Mouse (Mus musculus) forebrain, embryonic 16.5 days (tissue): ENCODE measurements around the gene Metrnl. TPM values are rescaled to one million over a fixed set of nuclear protein-coding genes. Genes with fewer than 3 reads are reported as not detected.
A peak's percentile ranks its signal among the peaks of the same experiment; 100 is the strongest.

Experiments
- ATAC-seq: fragments of 200-750 bp; cut with Nextera tagmentation; 2 replicates; pipeline ENCODE4 v1.8.0; 2017; ENCODE audit warnings: mild to moderate bottlenecking, moderate library complexity
- H3K27ac ChIP-seq: fragments of 300-500 bp; sonication (generic); 2 replicates; pipeline ENCODE4 v1.5.1; 2014; ENCODE audit warnings: low read length, control low read depth
- H3K27me3 ChIP-seq: fragments of 300-500 bp; sonication (generic); replicated peaks from 2 replicates; pipeline ENCODE4 v1.6.1; 2014; ENCODE audit warnings: low read length; ENCODE audit not compliant: control insufficient read depth, insufficient read depth
- H3K36me3 ChIP-seq: fragments of 300-500 bp; sonication (generic); 2 replicates; pipeline ENCODE4 v1.6.1; 2014; ENCODE audit not compliant: control insufficient read depth, insufficient read depth
- H3K4me1 ChIP-seq: fragments of 300-500 bp; sonication (generic); replicated peaks from 2 replicates; pipeline ENCODE4 v1.6.1; 2014; ENCODE audit warnings: low read length; ENCODE audit not compliant: control insufficient read depth, insufficient read depth
- H3K4me2 ChIP-seq: fragments of 300-500 bp; sonication (generic); 2 replicates; pipeline ENCODE4 v1.6.1; 2014; ENCODE audit warnings: mild to moderate bottlenecking, low read length, control low read depth
- H3K4me3 ChIP-seq: fragments of 300-500 bp; sonication (generic); replicated peaks from 2 replicates; pipeline ENCODE4 v1.5.1; 2014; ENCODE audit warnings: mild to moderate bottlenecking, low read length, control low read depth
- H3K9ac ChIP-seq: fragments of 300-500 bp; sonication (generic); replicated peaks from 2 replicates; pipeline ENCODE4 v1.6.1; 2014; ENCODE audit warnings: low read depth, low read length, control low read depth
- H3K9me3 ChIP-seq: fragments of 300-500 bp; sonication (generic); 2 replicates; pipeline ENCODE4 v1.6.1; 2016; ENCODE audit warnings: low read length; ENCODE audit not compliant: control insufficient read depth
- WGBS: fragments of 180-500 bp; shearing (Covaris S2); extraction: QIAGEN DNeasy Blood & Tissue Kit; methylation state at CpG from one replicate; pipeline ENCODE4 v1.1.7; 2014; 5-methylcytosine and 5-hydroxymethylcytosine counted together
- polyA plus RNA-seq: library from polyadenylated mRNA; unstranded; fragments of >200 nt; fragmentation: Nextera tagmentation; extraction: Ambion mirVana; gene quantifications from 2 replicates; pipeline ENCODE4 v1.2.1, GENCODE M21; 2015

The Metrnl gene
- polyA plus RNA-seq, 1 experiment from 2014 or later = 6.0 TPM

DNA sequence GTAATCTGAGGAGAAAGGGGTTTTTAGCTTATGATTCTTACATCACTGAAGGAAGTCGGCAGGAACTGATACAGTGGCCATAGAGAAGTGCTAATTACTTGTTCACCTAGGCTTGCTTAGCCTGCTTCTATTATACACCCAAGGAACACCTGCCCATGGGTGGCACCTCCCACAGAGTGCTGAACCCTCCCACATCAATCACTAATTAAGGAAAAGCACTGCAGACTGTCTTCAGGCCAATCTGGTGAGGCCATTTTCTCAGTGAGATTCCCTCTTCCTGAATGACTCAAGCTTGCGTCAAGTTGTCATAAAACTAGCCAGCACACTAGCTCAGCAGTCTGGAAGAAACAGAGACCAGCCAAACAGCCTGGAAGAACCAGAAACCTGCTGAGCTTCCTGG, 21.8 kb upstream of the Metrnl start:
- Histone ChIP-seq H3K9ac (no peak overlapping the region), H3K27ac (no peak overlapping the region), H3K4me3 (no peak overlapping the region), H3K36me3 (no peaks in the 10 kb centered on the region), H3K4me2 (no peak overlapping the region), H3K4me1 (peaks cover 4% of the 10 kb centered on the region; the same call in 1 of the 2 replicates), H3K27me3 (no peaks in the 10 kb centered on the region), H3K9me3 (no peaks in the 10 kb centered on the region)
- 75% methylated on average over 2 of the region's 2 CpGs for WGBS
- ATAC-seq = no peak

DNA sequence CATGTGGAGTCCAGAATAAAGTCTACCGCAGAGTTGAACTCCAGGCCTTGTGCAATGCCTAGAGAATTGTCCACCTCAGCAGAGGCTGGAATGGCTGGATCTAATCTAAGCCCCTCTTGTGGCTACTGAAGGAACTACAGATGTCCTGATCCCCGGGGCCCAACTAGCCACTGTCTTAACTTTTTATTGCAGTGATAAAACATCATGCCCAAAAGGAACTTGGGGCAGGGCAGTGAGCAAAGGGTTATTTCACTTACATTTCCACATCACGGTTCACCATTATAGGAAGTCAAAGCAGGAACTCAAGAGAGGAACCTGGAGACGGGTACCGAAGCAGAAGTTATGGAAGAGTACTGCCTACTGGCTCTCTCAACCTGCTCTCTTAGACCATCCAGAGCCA, 20.6 kb upstream of the Metrnl start:
- H3K4me2 ChIP-seq = no peak overlapping the region
- ATAC-seq = no peak
- H3K4me3 ChIP-seq = no peak overlapping the region
- H3K27ac ChIP-seq = no peak overlapping the region
- no peaks in the 10 kb centered on the region for H3K36me3 ChIP-seq
- WGBS = 81% methylated on average over 5 of the region's 5 CpGs
- H3K9me3 ChIP-seq = no peaks in the 10 kb centered on the region
- H3K9ac ChIP-seq = no peak overlapping the region
- no peaks in the 10 kb centered on the region for H3K27me3 ChIP-seq
- peaks cover 4% of the 10 kb centered on the region; the same call in 1 of the 2 replicates for H3K4me1 ChIP-seq

DNA sequence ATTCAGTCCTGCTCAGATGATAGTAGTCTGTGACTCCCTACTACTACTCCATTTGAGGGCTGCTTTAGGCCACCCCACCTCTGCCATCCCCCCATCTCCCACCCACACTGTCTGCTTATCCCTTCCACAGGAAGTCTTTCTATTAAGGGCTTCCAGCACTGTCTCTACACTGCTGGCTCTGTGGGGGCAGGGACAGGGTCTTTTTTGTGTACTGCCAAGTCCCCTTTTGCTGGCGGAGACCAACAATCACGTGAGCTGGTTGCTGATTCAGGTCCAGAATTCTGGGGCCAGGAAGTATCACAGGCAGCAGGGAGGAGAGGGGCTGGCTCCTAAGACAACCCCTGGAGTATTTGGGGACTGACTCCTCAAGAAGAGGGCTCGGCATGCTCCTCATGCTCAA, 18.1 kb upstream of the Metrnl start:
- no peaks in the 10 kb centered on the region for H3K36me3 ChIP-seq
- no peaks in the 10 kb centered on the region for H3K27me3 ChIP-seq
- no peak overlapping the region for H3K4me3 ChIP-seq
- H3K4me2 ChIP-seq = no peak overlapping the region
- H3K27ac ChIP-seq = no peak overlapping the region
- no peak overlapping the region for H3K9ac ChIP-seq
- peaks cover 4% of the 10 kb centered on the region; the same call in 1 of the 2 replicates for H3K4me1 ChIP-seq
- ATAC-seq = peak; percentile 49; the same call in 1 of the 2 replicates
- H3K9me3 ChIP-seq = no peaks in the 10 kb centered on the region
- WGBS = 48% methylated on average over 3 of the region's 3 CpGs

DNA sequence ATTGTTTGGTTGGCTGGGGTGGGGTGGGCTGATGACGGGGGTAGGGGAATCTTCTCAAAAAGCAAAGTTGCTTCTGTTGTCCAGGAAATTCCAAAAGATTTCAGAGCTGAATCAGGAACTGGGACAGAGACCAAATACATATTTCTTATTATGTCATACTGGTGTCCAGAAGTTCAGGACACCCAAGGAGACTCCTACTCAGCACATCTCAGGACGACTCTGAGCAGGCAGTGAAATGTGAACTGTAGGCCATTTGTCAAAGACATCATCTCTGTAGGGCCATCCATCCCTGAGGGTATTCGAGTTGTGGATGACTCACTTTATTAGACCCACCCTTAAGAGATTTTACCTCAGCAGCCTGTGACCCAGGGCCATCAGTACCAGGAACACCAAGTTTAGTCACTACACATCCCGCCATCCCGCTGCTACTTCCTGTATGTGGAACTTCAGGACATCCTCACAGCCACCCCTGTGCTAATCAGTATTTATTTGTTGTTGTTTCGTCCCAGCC, 15.8 kb upstream of the Metrnl start:
- Histone ChIP-seq H3K4me2 (no peak overlapping the region), H3K27me3 (no peaks in the 10 kb centered on the region), H3K27ac (no peak overlapping the region), H3K9ac (no peak overlapping the region), H3K4me1 (peaks cover 4% of the 10 kb centered on the region; the same call in 1 of the 2 replicates), H3K9me3 (no peaks in the 10 kb centered on the region), H3K4me3 (no peak overlapping the region), H3K36me3 (no peaks in the 10 kb centered on the region)
- WGBS = 83% methylated on average over 6 of the region's 6 CpGs
- ATAC-seq = no peak

DNA sequence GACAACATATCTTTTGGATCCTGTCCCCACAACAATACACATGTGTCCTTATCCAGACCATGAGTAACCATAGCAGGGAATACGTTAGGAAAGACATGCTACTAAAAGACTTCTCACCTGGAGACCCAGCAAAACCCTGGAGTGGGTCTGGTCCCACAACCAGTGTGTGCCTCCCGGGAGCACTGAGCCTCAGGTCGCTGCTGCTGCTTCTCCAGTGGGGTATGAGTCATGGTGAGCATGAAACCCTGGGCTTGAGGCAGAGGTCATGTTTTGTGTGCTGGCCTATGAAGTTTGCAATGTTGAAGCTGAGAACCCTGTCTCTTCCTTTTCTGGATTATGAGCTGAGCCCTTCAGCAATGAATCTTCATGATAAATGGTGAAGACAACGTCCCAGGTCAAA, 15.3 kb upstream of the Metrnl start:
- Histone ChIP-seq H3K27me3 (no peaks in the 10 kb centered on the region), H3K9ac (no peak overlapping the region), H3K27ac (no peak overlapping the region), H3K4me2 (no peak overlapping the region), H3K9me3 (no peaks in the 10 kb centered on the region), H3K4me1 (peaks cover 4% of the 10 kb centered on the region; the same call in 1 of the 2 replicates), H3K4me3 (no peak overlapping the region), H3K36me3 (no peaks in the 10 kb centered on the region)
- 85% methylated on average over 4 of the region's 4 CpGs for WGBS
- ATAC-seq = no peak

DNA sequence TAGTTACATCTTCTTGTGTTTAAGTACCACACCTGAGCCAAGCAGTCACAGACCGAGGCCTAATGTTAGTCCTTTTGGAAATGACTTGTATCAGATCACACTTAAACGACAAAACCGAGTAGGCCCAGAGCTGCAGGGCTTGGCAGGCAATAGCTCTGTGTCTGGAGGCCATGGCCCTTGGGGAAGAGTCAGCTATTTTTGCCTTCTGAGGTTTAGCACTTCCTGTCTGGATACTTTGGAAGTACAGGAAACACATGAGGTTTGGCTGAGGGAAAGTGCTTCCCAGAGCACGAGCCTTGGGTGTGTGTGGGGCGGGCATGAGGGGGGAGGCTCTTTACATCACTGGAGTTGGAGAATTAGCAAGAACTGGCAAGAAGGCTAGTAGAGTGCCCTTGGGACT, 14.7 kb upstream of the Metrnl start:
- Histone ChIP-seq H3K4me2 (no peak overlapping the region), H3K27me3 (no peaks in the 10 kb centered on the region), H3K9ac (no peak overlapping the region), H3K4me3 (no peak overlapping the region), H3K36me3 (no peaks in the 10 kb centered on the region), H3K27ac (no peak overlapping the region), H3K4me1 (peaks cover 4% of the 10 kb centered on the region; the same call in 1 of the 2 replicates), H3K9me3 (no peaks in the 10 kb centered on the region)
- 84% methylated on average over 5 of the region's 5 CpGs for WGBS
- ATAC-seq = no peak

DNA sequence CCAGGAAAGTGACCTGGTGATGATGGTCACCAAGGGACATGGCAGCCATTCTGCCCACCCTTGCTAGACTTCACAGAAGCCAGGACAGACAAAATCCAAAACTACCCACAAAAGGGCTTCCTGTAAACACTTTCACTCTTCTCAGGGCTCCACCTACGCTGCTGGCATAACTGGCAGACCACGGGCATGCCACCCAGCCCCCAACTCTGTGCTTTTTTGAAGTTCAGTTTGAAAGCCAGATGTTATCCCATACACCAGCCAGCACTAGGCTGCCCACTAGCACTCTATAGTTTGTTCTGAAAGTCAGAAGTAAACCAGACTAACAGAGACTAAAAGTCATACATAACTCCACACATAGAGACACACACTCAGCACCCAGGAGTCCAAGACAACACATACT, 13.3 kb upstream of the Metrnl start:
- H3K4me1 ChIP-seq = peaks cover 4% of the 10 kb centered on the region; the same call in 1 of the 2 replicates
- H3K36me3 ChIP-seq = no peaks in the 10 kb centered on the region
- H3K27ac ChIP-seq = no peak overlapping the region
- no peak overlapping the region for H3K9ac ChIP-seq
- H3K4me3 ChIP-seq = no peak overlapping the region
- 81% methylated on average over 2 of the region's 2 CpGs for whole genome bisulfite sequencing
- ATAC-seq = no peak
- no peaks in the 10 kb centered on the region for H3K9me3 ChIP-seq
- no peak overlapping the region for H3K4me2 ChIP-seq
- no peaks in the 10 kb centered on the region for H3K27me3 ChIP-seq

DNA sequence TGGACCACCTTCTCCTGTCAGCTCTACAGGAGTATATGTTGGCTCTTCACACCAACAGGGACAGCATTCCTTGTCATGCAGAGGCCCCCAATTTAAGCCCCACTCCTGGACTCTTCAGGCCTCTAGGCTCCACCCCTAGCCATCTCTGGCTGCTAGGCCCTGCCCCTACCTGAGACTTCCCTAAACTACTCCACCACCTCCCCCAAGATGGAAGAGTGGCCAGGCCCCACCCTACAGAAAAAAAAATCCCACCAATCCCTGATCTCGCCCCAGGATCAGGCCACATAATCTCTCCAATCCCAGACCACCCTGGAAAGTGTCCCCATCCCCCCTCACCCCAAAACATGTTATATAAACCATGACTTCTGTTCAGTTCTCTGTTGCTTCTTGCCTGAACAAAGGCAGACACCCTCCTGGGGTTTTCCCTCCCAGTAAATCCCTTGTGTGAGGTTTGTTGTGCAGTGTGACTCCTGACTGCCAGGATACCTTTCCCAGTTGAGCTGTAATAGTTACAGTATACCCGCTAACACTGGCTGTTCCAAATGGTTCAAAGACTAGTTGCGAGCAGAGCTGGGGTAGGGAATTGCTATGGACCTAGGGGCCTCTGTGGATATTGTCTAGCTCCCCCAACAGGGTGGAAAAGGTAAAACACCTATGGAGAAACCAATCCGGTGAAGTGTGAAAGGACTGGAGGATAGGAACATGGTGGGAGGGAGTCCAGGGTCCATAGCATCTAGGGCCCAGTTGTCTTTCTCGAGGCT, 5.9 kb upstream of the Metrnl start:
- Histone ChIP-seq H3K4me3 (no peak overlapping the region), H3K36me3 (no peaks in the 10 kb centered on the region), H3K9me3 (no peaks in the 10 kb centered on the region), H3K27ac (no peak overlapping the region), H3K27me3 (no peaks in the 10 kb centered on the region; the same call in 1 of the 2 replicates), H3K4me2 (no peak overlapping the region), H3K9ac (no peak overlapping the region), H3K4me1 (no peaks in the 10 kb centered on the region)
- 78% methylated on average over 5 of the region's 5 CpGs for WGBS
- no peak for ATAC-seq

DNA sequence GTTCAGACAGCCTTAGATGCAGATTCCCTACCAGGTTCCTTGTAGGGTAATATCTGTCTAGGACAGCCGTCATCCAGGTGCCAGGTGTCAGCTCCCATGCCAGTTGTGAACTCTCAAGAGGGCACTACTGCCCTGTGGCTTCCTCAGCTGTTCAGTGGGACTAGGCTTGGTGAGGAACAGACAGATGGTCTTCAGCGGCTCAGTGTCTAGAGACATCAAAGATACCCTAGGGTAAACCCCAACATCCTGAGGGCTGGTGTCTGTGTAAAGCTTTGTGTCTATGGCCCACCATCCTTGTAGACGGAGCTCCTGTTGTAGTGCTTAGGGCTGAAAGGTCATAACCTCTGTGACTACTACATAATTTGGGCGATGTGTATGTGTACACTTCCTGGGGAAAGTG, 4.1 kb upstream of the Metrnl start:
- Histone ChIP-seq H3K4me3 (no peak overlapping the region), H3K9ac (no peak overlapping the region), H3K4me2 (no peak overlapping the region), H3K4me1 (peaks cover 5% of the 10 kb centered on the region; the same call in 1 of the 2 replicates), H3K27me3 (no peaks in the 10 kb centered on the region; the same call in 1 of the 2 replicates), H3K27ac (no peak overlapping the region), H3K36me3 (no peaks in the 10 kb centered on the region), H3K9me3 (no peaks in the 10 kb centered on the region)
- 89% methylated on average over 4 of the region's 4 CpGs for WGBS
- no peak for ATAC-seq
